Mouse (Mus musculus) gastrocnemius, adult 2 months (tissue): Measurements from ENCODE around the gene Zfp341. TPM values are rescaled to one million over a fixed set of nuclear protein-coding genes. Genes with fewer than 3 reads are reported as not detected.

Experiments used
- DNase-seq: peaks from one replicate; pipeline ENCODE4 v3.0.0; 2022
- H3K27ac ChIP-seq: fragments of 200-600 bp; 2 replicates; pipeline ENCODE4 v1.8.1; 2022; ENCODE audit warnings: mild to moderate bottlenecking
- H3K4me3 ChIP-seq: fragments of 200-600 bp; 2 replicates; pipeline ENCODE4 v1.8.1; 2022; ENCODE audit warnings: mild to moderate bottlenecking, moderate library complexity
- CTCF ChIP-seq: fragments of 200-600 bp; IDR thresholded peaks from 2 replicates; pipeline ENCODE4 v1.8.1; 2022; ENCODE audit warnings: antibody characterized with exemption, mild to moderate bottlenecking, moderate library complexity
- intact Hi-C: fragments of 180-260 bp; cut with DNase I; formaldehyde crosslinking; loops from one replicate; pipeline ENCODE4 v1.15.1; 2025
- total RNA-seq, 2 experiments: library from RNA; stranded (reverse); gene quantifications; 2 replicates each; pipeline ENCODE4 v1.2.3; 2021

Gene Zfp341
- total RNA-seq, 2 experiments from 2014 or later: 2.6 to 3.5 TPM

DNA sequence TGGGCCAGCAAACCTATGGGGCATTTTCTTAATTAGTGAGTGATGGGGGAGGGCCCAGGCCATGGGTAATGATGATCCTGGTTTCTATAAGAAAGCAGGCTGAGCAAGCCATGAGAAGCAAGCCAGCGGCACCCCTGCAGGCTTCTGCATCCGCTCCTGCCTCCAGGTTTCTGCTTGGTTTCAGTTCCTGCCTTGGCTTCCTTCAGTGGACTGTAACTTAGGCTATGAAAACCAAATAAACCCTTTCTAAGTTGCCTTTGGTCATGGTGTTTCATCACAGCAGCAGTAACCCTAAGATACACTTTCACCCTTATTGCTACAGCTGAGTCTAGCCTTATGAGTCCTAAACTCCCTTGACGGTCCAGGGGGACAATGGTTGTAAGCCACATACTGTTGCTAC, 15.7 kb upstream of the Zfp341 start:
- H3K4me3 ChIP-seq: no peak overlapping the region
- no peak for DNase-seq
- intact Hi-C loops: no loop called here
- no peak overlapping the region for H3K27ac ChIP-seq
- TF ChIP-seq CTCF: no peak

DNA sequence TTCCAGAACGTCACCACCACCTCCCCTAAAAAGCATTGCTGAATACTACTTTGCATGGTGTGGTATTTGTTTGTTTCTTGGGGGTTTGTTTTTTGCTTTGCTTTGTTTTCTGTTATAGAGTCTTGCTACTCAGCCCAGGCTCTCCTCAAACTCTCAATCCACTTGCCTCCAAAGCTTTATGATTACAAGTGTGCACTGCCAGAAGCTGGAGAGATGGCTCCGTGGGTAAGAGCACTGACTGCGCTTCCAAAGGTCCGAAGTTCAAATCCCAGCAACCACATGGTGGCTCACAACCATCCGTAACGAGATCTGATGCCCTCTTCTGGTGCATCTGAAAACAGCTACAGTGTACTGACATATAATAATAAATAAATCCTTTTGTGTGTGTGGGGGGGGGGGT, 12.5 kb upstream of the Zfp341 start:
- Histone ChIP-seq H3K4me3 (no peak overlapping the region), H3K27ac (no peak overlapping the region)
- no peak for DNase-seq
- intact Hi-C loops: no loop called here
- no peak for TF ChIP-seq CTCF

DNA sequence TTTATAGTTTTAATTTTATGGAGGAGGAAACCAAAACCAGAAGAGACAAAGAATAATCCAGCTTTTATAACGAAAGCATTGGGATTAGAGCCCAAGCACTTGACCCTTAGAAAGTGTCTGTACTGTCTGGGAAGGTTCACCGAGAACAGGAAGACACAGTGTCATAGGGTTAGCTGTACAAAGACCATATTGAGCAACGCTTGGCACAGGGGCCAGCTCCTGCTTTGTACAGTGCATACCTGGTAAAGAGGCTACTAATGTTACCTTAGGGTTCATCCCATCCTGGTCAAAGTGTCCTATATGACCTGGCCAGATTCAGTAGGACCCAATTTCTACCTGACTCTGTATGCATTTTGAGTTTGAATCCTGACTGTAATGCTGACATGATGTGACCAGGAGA, 11.8 kb upstream of the Zfp341 start:
- no peak overlapping the region for H3K4me3 ChIP-seq
- no peak overlapping the region for H3K27ac ChIP-seq
- TF ChIP-seq CTCF: no peak
- intact Hi-C loops: no loop called here
- DNase-seq: no peak

- Histone ChIP-seq H3K27ac (peak overlapping the region; percentile 98), H3K4me3 (peak overlapping the region; percentile 95)
- DNase-seq: no peak
- no peak for TF ChIP-seq CTCF
- intact Hi-C loops: no loop called here
Observed at GRCm38 (mm10) chr2:154603007-154603637, 10.0 kb upstream of the Zfp341 start.

- intact Hi-C loops: no loop called here
- Histone ChIP-seq H3K4me3 (peak within 1 kb of the TSS; percentile 95), H3K27ac (peak within 1 kb of the TSS; percentile 98)
- DNase-seq: peak; percentile 98
- TF ChIP-seq CTCF: no peak
Observed at GRCm38 (mm10) chr2:154603638-154604153, 9.4 kb upstream of the Zfp341 start, which contains the start of gene Pxmp4. Pxmp4 (minus strand) TSS chr2:154603708.

- no peak for TF ChIP-seq CTCF
- no peak for DNase-seq
- Histone ChIP-seq H3K4me3 (peak overlapping the region; percentile 95), H3K27ac (peak overlapping the region; percentile 98)
- intact Hi-C loops: no loop called here
Observed at GRCm38 (mm10) chr2:154604156-154604555, 8.9 kb upstream of the Zfp341 start.

DNA sequence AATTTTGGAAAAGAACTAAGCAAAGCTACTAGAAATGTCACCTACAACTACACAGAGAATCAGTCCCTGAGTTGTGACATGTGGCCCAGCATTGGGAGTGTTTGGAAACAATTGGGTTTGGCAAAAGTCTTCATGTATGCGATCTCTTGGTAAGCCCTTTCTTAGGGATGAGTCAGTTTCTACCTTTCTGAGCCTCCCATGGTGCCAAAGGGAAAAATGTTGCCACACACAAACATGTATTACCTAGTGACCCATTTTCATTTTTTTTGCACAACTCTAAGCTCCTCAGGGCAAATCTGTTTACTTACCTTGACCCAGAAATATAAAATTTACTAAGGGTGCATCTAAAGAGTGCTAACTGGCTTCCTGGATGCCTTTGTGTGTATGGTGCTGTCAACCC, 6.1 kb upstream of the Zfp341 start:
- Histone ChIP-seq H3K27ac (no peak overlapping the region), H3K4me3 (no peak overlapping the region)
- DNase-seq: no peak
- intact Hi-C loops: no loop called here
- no peak for TF ChIP-seq CTCF

DNA sequence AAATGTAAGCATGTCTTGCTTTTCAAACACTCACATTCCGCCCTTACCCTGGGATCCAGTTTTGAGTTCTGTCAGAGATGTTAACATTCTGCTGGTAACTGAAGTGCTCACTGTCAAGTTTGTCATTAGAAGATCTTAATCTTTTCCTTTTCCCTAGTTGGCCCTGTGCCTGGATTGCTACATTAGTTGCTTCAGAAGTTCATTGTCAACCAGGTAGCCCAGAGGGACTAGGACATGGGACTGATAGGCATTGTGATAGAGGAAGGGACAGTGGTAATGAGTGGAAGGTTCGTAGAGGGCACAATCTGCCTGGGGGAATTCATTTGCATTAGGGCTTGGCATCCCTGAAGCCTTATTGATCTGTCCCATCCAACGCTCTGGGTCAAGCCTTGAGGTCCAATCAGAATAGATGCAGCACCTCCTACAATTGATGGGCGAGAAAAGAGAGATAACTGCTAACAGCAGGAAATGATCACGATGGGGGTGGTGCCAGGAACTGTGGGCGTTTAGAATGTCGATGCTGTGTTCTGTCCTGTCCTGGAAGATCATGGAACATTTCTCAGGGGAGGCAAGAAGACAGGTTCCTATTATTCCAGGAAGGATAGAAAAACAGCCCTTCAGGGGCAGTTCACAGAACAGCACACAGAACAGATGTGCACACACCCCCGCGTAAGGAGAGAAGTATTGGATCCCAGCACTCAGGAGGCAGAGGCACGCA, 3.9 kb upstream of the Zfp341 start:
- Histone ChIP-seq H3K4me3 (no peak overlapping the region), H3K27ac (no peak overlapping the region)
- intact Hi-C loops: no loop called here
- DNase-seq: no peak
- no peak for TF ChIP-seq CTCF

DNA sequence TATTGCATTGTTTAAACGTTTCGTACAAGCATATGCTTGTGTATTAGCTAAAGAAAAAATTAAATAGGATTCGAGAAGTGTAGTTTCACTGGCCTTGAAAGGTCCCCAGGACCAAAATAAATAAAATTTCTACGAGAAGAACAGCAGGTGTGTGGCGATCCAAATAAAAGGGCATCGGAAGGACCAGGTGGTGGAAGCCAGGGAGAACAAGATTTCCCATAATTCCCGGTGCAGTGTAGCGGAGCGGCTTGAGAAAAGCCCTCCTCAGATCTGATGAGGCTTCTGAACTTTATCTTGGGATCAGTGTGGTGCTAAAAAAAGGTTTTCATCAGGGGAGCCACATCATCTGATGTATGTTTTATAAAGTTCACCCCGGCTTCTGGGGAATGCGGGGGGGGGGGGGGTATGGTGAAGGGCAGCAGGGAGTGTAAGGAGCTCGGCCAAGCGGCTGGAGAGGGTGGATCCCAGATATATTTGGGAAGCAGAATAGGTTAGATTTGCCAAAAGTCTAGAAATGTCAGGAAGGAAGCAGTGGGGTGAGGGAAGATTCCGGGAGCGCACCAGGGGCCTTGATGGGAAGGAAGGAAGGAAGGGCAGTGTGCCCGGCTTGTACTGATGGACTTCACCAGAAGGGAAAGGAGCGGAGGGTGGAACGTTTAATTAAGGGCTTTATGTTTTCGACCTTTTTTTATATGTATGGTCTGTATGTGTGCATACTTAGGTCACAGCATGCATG, 1.9 kb downstream of the Zfp341 start:
- Histone ChIP-seq H3K4me3 (peak overlapping the region; percentile 61), H3K27ac (peak overlapping the region; percentile 97)
- intact Hi-C loops: loop anchor here (5.0 kb wide), 2 partner anchors 63 to 203 kb away; partner anchors contain the start of gene Actl10
- TF ChIP-seq CTCF: no peak
- no peak for DNase-seq

DNA sequence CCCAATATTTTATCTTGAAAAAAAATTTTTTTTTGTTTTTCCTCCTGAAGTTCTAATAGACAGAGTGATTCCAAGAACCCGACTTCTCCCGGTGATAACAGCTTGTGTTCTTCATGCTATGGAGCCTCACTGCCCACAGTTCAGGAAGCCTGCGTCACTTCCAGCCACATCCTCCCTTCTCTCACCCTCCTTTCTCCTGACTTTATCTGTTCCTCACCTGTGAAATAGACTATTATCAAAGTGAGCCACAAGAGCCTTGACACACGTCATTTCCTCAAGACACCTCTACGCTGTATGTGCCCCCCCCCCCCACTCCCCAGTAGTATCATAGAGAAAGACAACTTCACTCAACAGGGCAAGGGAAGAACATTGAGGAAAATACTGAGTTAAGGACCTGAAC, 2.6 kb downstream of the Zfp341 start:
- Histone ChIP-seq H3K4me3 (peak overlapping the region; percentile 61), H3K27ac (peak overlapping the region; percentile 97)
- intact Hi-C loops: no loop called here
- no peak for DNase-seq
- TF ChIP-seq CTCF: no peak

GRCm38 (mm10) chr2:154617061-154617460, 4.0 kb downstream of the Zfp341 start:
- DNase-seq: no peak
- Histone ChIP-seq H3K27ac (no peak overlapping the region), H3K4me3 (no peak overlapping the region)
- intact Hi-C loops: no loop called here
- no peak for TF ChIP-seq CTCF

DNA sequence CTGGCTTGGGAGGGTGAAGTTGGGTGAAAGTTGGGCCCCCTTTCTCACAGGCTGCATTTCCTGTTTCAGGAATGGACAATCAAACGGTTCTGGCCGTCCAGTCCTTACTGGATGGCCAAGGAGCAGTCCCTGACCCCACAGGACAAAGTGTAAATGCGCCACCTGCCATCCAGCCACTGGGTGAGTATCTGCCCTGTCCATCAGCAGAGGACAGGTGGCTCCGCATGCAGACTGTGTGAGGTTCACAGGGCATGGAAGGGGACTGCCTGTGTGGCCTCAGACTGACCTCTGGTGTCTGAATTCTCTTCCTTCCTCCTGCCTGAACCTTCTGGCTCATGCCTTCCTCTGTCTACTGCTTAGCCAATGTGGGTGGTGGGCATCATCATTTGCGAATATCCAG, 8.6 kb downstream of the Zfp341 start:
- Histone ChIP-seq H3K4me3 (no peak overlapping the region), H3K27ac (no peak overlapping the region)
- DNase-seq: no peak
- intact Hi-C loops: no loop called here
- TF ChIP-seq CTCF: no peak; the same call in 1 of the 2 replicates

DNA sequence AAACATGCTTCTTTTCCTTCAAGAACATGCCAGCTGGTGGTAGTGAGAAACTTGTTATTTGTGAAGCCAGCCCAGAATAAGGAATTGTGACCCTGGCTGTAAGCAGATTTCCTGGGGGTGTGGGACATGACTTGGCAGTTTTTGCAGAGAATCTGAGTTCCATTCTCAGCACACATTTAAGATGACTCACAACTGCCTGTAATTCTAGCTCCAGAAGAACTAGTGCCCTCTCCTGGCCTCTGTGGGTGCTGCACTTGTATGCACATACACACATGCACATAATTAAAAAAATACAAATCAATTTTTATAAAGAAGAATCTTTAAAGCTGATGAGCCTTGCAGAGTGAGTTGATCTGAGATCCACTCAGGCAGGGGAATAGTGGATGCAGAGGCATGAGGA, 11.0 kb downstream of the Zfp341 start:
- Histone ChIP-seq H3K4me3 (no peak overlapping the region), H3K27ac (no peak overlapping the region)
- intact Hi-C loops: no loop called here
- no peak for DNase-seq
- TF ChIP-seq CTCF: peak; percentile 30; the same call in 1 of the 2 replicates
